Mouse (Mus musculus): ENCODE results near the gene Tnfsf11. TPM values are rescaled to one million over a fixed set of nuclear protein-coding genes. Genes with fewer than 3 reads are reported as not detected.

The Tnfsf11 gene
- total RNA-seq, 2 experiments from 2014 or later: not detected

Other genes with a start within 250 kb of the Tnfsf11 start
- gene Fam216b, start 219.0 kb downstream of the Tnfsf11 start, total RNA-seq (2014; fragmentation: Nextera tagmentation): not detected in 2 replicates
- not detected in 2 replicates for gene Fam216b, start 219.0 kb downstream of the Tnfsf11 start, total RNA-seq (2017)
- gene Akap11, start 228.8 kb upstream of the Tnfsf11 start, total RNA-seq (2014; fragmentation: Nextera tagmentation): 28.1 and 31.9 TPM in 2 replicates
- 35.1 and 38.3 TPM in 2 replicates for gene Akap11, start 228.8 kb upstream of the Tnfsf11 start, total RNA-seq (2017)

Measured in granulocyte monocyte progenitor cell, adult 5-6 weeks (primary cell).